Mouse (Mus musculus) T-helper 2 cell (primary cell): ENCODE measurements around the gene Myh9.
"Not testable (repeated sequence)": the region's sequence is repeated elsewhere in the genome, so short reads cannot be mapped to it uniquely, and the experiment has no call there.

Source experiments
- in situ Hi-C: fragments of 300-600 bp; cut with MboI, MseI; formaldehyde crosslinking; loops from one replicate; pipeline ENCODE4 v1.15.1; 2025; ENCODE audit warnings: high pct_unique_total_duplicates

The Myh9 gene

GRCm38 (mm10) chr15:77843494-77844041, 1.6 kb upstream of the Myh9 start:
- in situ Hi-C loops: not testable (repeated sequence)

GRCm38 (mm10) chr15:77843046-77843445, 1.1 kb upstream of the Myh9 start:
- in situ Hi-C loops: no loop called here

- in situ Hi-C loops: no loop called here
These were observed 471 bp downstream of the Myh9 start for GRCm38 (mm10) chr15:77841361-77842046.

- in situ Hi-C loops: no loop called here
These were observed 1.3 kb downstream of the Myh9 start for GRCm38 (mm10) chr15:77840450-77841360.

GRCm38 (mm10) chr15:77839529-77840286, 2.3 kb downstream of the Myh9 start:
- in situ Hi-C loops: loop anchor here (5.0 kb wide), 1 partner anchor 37 kb away; no protein-coding TSS in a partner anchor

GRCm38 (mm10) chr15:77838530-77839387, 3.2 kb downstream of the Myh9 start:
- in situ Hi-C loops: loop anchor here (5.0 kb wide), 1 partner anchor 36 kb away; no protein-coding TSS in a partner anchor

- in situ Hi-C loops: loop anchor here (5.0 kb wide), 1 partner anchor 35 kb away; no protein-coding TSS in a partner anchor
These were observed 4.4 kb downstream of the Myh9 start for GRCm38 (mm10) chr15:77837444-77838117.

GRCm38 (mm10) chr15:77836692-77837443, 5.1 kb downstream of the Myh9 start:
- in situ Hi-C loops: loop anchor here (5.0 kb wide), 1 partner anchor 35 kb away; no protein-coding TSS in a partner anchor

GRCm38 (mm10) chr15:77835930-77836653, 5.9 kb downstream of the Myh9 start:
- in situ Hi-C loops: loop anchor here (5.0 kb wide), 1 partner anchor 34 kb away; no protein-coding TSS in a partner anchor

- in situ Hi-C loops: loop anchor here (5.0 kb wide), 1 partner anchor 32 kb away; no protein-coding TSS in a partner anchor
These were observed 7.4 kb downstream of the Myh9 start for GRCm38 (mm10) chr15:77834336-77835268.

GRCm38 (mm10) chr15:77833731-77834130, 8.2 kb downstream of the Myh9 start:
- in situ Hi-C loops: no loop called here

- in situ Hi-C loops: no loop called here
These were observed 8.9 kb downstream of the Myh9 start for GRCm38 (mm10) chr15:77833083-77833482.

GRCm38 (mm10) chr15:77832458-77832904, 9.5 kb downstream of the Myh9 start:
- in situ Hi-C loops: no loop called here

GRCm38 (mm10) chr15:77831754-77832457, 10.1 kb downstream of the Myh9 start:
- in situ Hi-C loops: no loop called here

- in situ Hi-C loops: no loop called here
These were observed 10.8 kb downstream of the Myh9 start for GRCm38 (mm10) chr15:77831138-77831579.

GRCm38 (mm10) chr15:77830481-77831137, 11.4 kb downstream of the Myh9 start:
- in situ Hi-C loops: no loop called here
